Mouse (Mus musculus) neural tube, embryonic 11.5 days (tissue): ENCODE results near the gene Nxt2. TPM values are rescaled to one million over a fixed set of nuclear protein-coding genes. Genes with fewer than 3 reads are reported as not detected.
A peak's percentile ranks its signal among the peaks of the same experiment; 100 is the strongest.

Experiments
- ATAC-seq: fragments of 200-750 bp; cut with Nextera tagmentation; 2 replicates; pipeline ENCODE4 v1.8.0; 2017; ENCODE audit warnings: moderate number of reproducible peaks, mild to moderate bottlenecking, moderate TSS enrichment, moderate library complexity; ENCODE audit not compliant: insufficient read depth, low FRiP score, low TSS enrichment
- DNase-seq: peaks from one replicate; pipeline ENCODE4 v3.0.0-alpha.2; 2015; ENCODE audit warnings: low spot score
- H3K27ac ChIP-seq: fragments of 300-500 bp; sonication (generic); 2 replicates; pipeline ENCODE4 v1.5.1; 2014; ENCODE audit warnings: low read depth, mild to moderate bottlenecking, low read length
- H3K27me3 ChIP-seq: fragments of 300-500 bp; sonication (generic); 2 replicates; pipeline ENCODE4 v1.6.1; 2014; ENCODE audit warnings: mild to moderate bottlenecking, low read length, mixed read lengths; ENCODE audit not compliant: control insufficient read depth, insufficient read depth
- H3K36me3 ChIP-seq: fragments of 300-500 bp; sonication (generic); 2 replicates; pipeline ENCODE4 v1.6.1; 2014; ENCODE audit warnings: mild to moderate bottlenecking, low read length, moderate library complexity, mixed read lengths; ENCODE audit not compliant: control insufficient read depth, insufficient read depth
- H3K4me1 ChIP-seq: fragments of 300-500 bp; sonication (generic); 2 replicates; pipeline ENCODE4 v1.6.1; 2014; ENCODE audit warnings: low read length, mixed read lengths; ENCODE audit not compliant: control insufficient read depth, insufficient read depth
- H3K4me2 ChIP-seq: fragments of 300-500 bp; sonication (generic); 2 replicates; pipeline ENCODE4 v1.6.1; 2014; ENCODE audit warnings: low read depth, mild to moderate bottlenecking, moderate library complexity
- H3K4me3 ChIP-seq: fragments of 300-500 bp; sonication (generic); 2 replicates; pipeline ENCODE4 v1.5.1; 2014; ENCODE audit warnings: low read depth, low read length
- H3K9ac ChIP-seq: fragments of 300-500 bp; sonication (generic); 2 replicates; pipeline ENCODE4 v1.6.1; 2014; ENCODE audit warnings: mild to moderate bottlenecking, low read length
- H3K9me3 ChIP-seq: fragments of 300-500 bp; sonication (generic); 2 replicates; pipeline ENCODE4 v1.6.1; 2016; ENCODE audit warnings: low read length; ENCODE audit not compliant: control insufficient read depth
- WGBS: fragments of 180-500 bp; shearing (Covaris S2); extraction: QIAGEN DNeasy Blood & Tissue Kit; methylation state at CpG from one replicate; pipeline ENCODE4 v1.1.7; 2014; 5-methylcytosine and 5-hydroxymethylcytosine counted together
- polyA plus RNA-seq: library from polyadenylated mRNA; unstranded; fragments of >200 nt; fragmentation: Nextera tagmentation; extraction: Ambion mirVana; gene quantifications from 2 replicates; pipeline ENCODE4 v1.2.1, GENCODE M21; 2014

The Nxt2 gene
- 10.8 and 12.2 TPM in 2 replicates for polyA plus RNA-seq

- ATAC-seq: no peak
- 93% methylated on average over 12 of the region's 14 CpGs for WGBS
- H3K4me1 ChIP-seq: no peaks in the 10 kb centered on the region
- H3K4me2 ChIP-seq: peak within 1 kb of the TSS; percentile 35
- DNase-seq: no peak
- no peaks in the 10 kb centered on the region for H3K27me3 ChIP-seq
- H3K36me3 ChIP-seq: no peaks in the 10 kb centered on the region
- no peak within 1 kb of the TSS for H3K27ac ChIP-seq
- H3K9me3 ChIP-seq: no peaks in the 10 kb centered on the region
- peak within 1 kb of the TSS; percentile 37; the same call in 1 of the 2 replicates for H3K4me3 ChIP-seq
- H3K9ac ChIP-seq: no peak within 1 kb of the TSS
Measured at GRCm38 (mm10) chrX:142226542-142226941, at the start of gene Nxt2. Nxt2 (plus strand) TSS chrX:142226770.

GRCm38 (mm10) chrX:142176981-142177380, 49.6 kb upstream of the Nxt2 start:
- H3K27ac ChIP-seq: no peak overlapping the region
- H3K4me3 ChIP-seq: no peak overlapping the region
- no peaks in the 10 kb centered on the region for H3K36me3 ChIP-seq
- H3K9ac ChIP-seq: no peak overlapping the region
- H3K4me1 ChIP-seq: no peaks in the 10 kb centered on the region
- H3K4me2 ChIP-seq: no peak overlapping the region
- no peak for DNase-seq
- no peaks in the 10 kb centered on the region for H3K27me3 ChIP-seq
- H3K9me3 ChIP-seq: no peaks in the 10 kb centered on the region
- no peak for ATAC-seq

- H3K9ac ChIP-seq: no peak overlapping the region
- 71% methylated on average over 2 of the region's 2 CpGs for WGBS
- no peak overlapping the region for H3K4me2 ChIP-seq
- ATAC-seq (no peak), DNase-seq (no peak)
- no peaks in the 10 kb centered on the region for H3K36me3 ChIP-seq
- H3K27ac ChIP-seq: no peak overlapping the region
- H3K4me1 ChIP-seq: no peaks in the 10 kb centered on the region
- H3K9me3 ChIP-seq: no peaks in the 10 kb centered on the region
- H3K27me3 ChIP-seq: no peaks in the 10 kb centered on the region
- no peak overlapping the region for H3K4me3 ChIP-seq
Measured at GRCm38 (mm10) chrX:142182026-142182425, 44.5 kb upstream of the Nxt2 start.

- Histone ChIP-seq H3K27ac (no peak overlapping the region), H3K9ac (peak overlapping the region; percentile 4; the same call in 1 of the 2 replicates), H3K36me3 (no peaks in the 10 kb centered on the region), H3K9me3 (no peaks in the 10 kb centered on the region), H3K4me2 (no peak overlapping the region), H3K4me3 (no peak overlapping the region), H3K4me1 (no peaks in the 10 kb centered on the region), H3K27me3 (no peaks in the 10 kb centered on the region; the same call in 1 of the 2 replicates)
- DNase-seq (peak; percentile 56), ATAC-seq (peak; percentile 79)
- 38% methylated on average over 22 of the region's 22 CpGs for WGBS
Measured at GRCm38 (mm10) chrX:142189023-142189703, 37.4 kb upstream of the Nxt2 start.

DNA sequence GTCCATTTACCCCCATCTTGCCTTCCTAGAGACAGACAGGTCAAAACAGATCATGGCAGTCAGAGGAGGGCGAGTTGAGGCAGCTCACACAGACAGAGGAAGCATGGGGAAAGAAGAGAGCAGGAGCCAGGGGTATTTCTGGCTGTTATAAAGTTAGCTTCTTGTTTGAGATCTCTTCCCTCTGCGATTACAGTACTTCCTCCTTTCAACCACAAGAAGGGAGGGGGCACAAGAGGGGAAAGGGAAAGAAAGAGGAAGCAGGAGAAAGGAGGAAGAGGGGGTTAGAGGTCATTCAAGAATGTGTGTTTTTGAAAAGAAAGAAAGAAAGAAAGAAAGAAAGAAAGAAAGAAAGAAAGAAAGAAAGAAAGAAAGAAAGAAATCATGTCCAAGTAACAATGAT, 36.2 kb upstream of the Nxt2 start:
- Histone ChIP-seq H3K27me3 (no peaks in the 10 kb centered on the region; the same call in 1 of the 2 replicates), H3K9me3 (no peaks in the 10 kb centered on the region), H3K4me1 (no peaks in the 10 kb centered on the region), H3K27ac (no peak overlapping the region), H3K4me2 (no peak overlapping the region), H3K36me3 (no peaks in the 10 kb centered on the region), H3K4me3 (no peak overlapping the region), H3K9ac (no peak overlapping the region)
- 76% methylated on average over 2 of the region's 2 CpGs for WGBS
- no peak for DNase-seq
- no peak for ATAC-seq

DNA sequence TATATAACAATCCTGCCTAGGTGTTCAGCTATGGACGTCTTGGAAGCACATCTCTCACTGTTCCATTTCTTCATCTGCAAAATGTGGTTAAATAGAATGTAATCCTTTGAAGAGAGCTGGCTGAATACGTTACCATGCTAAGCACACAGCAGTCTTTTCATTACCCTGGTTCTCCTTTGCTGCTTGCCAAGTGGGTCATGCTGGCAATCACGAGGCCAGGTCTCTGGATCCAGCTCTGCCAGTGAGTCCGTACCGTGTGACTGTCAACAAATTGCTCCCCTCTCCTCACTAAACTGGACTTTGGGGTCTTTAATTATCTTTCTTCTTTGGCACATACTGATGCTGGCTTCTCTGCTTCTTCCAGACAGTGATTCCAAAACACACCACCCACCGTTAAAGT, 32.1 kb upstream of the Nxt2 start:
- no peak overlapping the region for H3K4me2 ChIP-seq
- no peaks in the 10 kb centered on the region for H3K36me3 ChIP-seq
- H3K4me3 ChIP-seq: no peak overlapping the region
- ATAC-seq: no peak
- H3K27ac ChIP-seq: no peak overlapping the region
- H3K9me3 ChIP-seq: no peaks in the 10 kb centered on the region
- no peaks in the 10 kb centered on the region for H3K27me3 ChIP-seq
- H3K4me1 ChIP-seq: no peaks in the 10 kb centered on the region
- DNase-seq: no peak
- H3K9ac ChIP-seq: no peak overlapping the region
- 78% methylated on average over 6 of the region's 6 CpGs for WGBS

DNA sequence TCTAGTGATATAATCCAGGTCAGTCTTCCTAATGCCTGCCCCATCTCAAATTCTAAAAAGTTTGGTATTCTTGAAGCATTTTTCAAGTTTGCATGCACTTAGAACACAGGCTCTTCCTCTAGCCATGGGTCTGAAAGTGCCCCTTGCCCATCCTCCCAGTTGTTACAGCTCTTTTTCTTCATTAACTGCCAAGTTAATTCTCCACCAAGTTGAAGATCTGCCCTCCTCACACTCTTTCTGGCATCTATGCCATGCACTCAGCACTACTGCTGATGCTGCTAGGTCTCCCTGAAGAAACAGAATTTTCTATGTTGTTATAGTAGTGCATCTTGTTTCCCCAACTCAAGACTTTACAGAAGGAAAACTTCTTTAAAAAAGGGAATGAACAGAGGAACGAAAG, 31.0 kb upstream of the Nxt2 start:
- Histone ChIP-seq H3K4me3 (no peak overlapping the region), H3K4me2 (no peak overlapping the region), H3K4me1 (no peaks in the 10 kb centered on the region), H3K27ac (no peak overlapping the region), H3K9ac (no peak overlapping the region), H3K27me3 (no peaks in the 10 kb centered on the region), H3K9me3 (no peaks in the 10 kb centered on the region), H3K36me3 (no peaks in the 10 kb centered on the region)
- 74% methylated on average over 1 of the region's 1 CpGs for WGBS
- ATAC-seq: no peak
- no peak for DNase-seq

- Histone ChIP-seq H3K27ac (no peak within 1 kb of the TSS), H3K4me3 (no peak within 1 kb of the TSS), H3K9ac (no peak within 1 kb of the TSS), H3K36me3 (no peaks in the 10 kb centered on the region), H3K9me3 (no peaks in the 10 kb centered on the region), H3K27me3 (no peaks in the 10 kb centered on the region), H3K4me1 (no peaks in the 10 kb centered on the region), H3K4me2 (no peak within 1 kb of the TSS)
- ATAC-seq: no peak
- DNase-seq: no peak
- WGBS: 67% methylated on average over 5 of the region's 5 CpGs
Measured at GRCm38 (mm10) chrX:142196831-142197230, 29.7 kb upstream of the Nxt2 start, which contains the start of gene Gucy2f. Gucy2f (minus strand) TSS chrX:142196931.

DNA sequence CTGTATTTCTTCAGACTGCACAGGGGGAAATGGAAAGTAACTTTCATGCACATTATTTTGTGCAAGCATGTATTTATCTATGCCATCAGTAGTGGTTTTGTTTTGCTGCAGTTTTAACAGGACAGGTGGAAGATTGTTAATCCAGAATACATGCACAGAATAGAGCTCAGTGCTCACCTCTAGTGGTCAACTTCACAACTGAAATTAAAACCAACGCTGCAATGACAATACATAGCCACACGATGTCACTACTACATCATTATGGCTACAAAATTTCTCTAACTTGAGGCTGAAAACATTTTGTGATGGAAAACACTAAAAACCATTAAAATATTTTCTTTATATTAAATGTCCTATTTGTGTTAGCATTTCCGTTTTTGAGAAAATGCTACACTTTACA, 26.3 kb upstream of the Nxt2 start:
- 12% methylated on average over 3 of the region's 3 CpGs for WGBS
- H3K4me1 ChIP-seq: no peaks in the 10 kb centered on the region
- ATAC-seq: peak; percentile 31; the same call in 1 of the 2 replicates
- no peak overlapping the region for H3K9ac ChIP-seq
- H3K4me3 ChIP-seq: no peak overlapping the region
- no peaks in the 10 kb centered on the region for H3K27me3 ChIP-seq
- no peak for DNase-seq
- no peaks in the 10 kb centered on the region for H3K9me3 ChIP-seq
- H3K27ac ChIP-seq: no peak overlapping the region
- no peaks in the 10 kb centered on the region for H3K36me3 ChIP-seq
- H3K4me2 ChIP-seq: no peak overlapping the region
